Mouse (Mus musculus) liver, embryonic 13.5 days (tissue): ENCODE measurements around the gene Ankrd28. TPM values are rescaled to one million over a fixed set of nuclear protein-coding genes. Genes with fewer than 3 reads are reported as not detected.

Experiments used
- ATAC-seq: fragments of 200-750 bp; cut with Nextera tagmentation; 2 replicates; pipeline ENCODE4 v1.8.0; 2017; ENCODE audit warnings: low read depth, mild to moderate bottlenecking, moderate number of reproducible peaks, moderate library complexity
- DNase-seq: peaks from one replicate; pipeline ENCODE4 v3.0.0; 2022
- H3K27ac ChIP-seq: fragments of 300-500 bp; sonication (generic); 2 replicates; pipeline ENCODE4 v1.5.1; 2015; ENCODE audit warnings: moderate library complexity, mild to moderate bottlenecking, inconsistent platforms
- H3K27me3 ChIP-seq: fragments of 300-500 bp; sonication (generic); 2 replicates; pipeline ENCODE4 v1.6.1; 2015; ENCODE audit warnings: mild to moderate bottlenecking, inconsistent platforms
- H3K36me3 ChIP-seq: fragments of 300-500 bp; sonication (generic); 2 replicates; pipeline ENCODE4 v1.6.1; 2015; ENCODE audit warnings: mild to moderate bottlenecking, inconsistent platforms
- H3K4me1 ChIP-seq: fragments of 300-500 bp; sonication (generic); replicated peaks from 2 replicates; pipeline ENCODE4 v1.6.1; 2015; ENCODE audit warnings: inconsistent platforms
- H3K4me2 ChIP-seq: fragments of 300-500 bp; sonication (generic); 2 replicates; pipeline ENCODE4 v1.6.1; 2015; ENCODE audit warnings: inconsistent platforms, mild to moderate bottlenecking, moderate library complexity
- H3K4me3 ChIP-seq: fragments of 300-500 bp; sonication (generic); replicated peaks from 2 replicates; pipeline ENCODE4 v1.5.1; 2015; ENCODE audit warnings: mild to moderate bottlenecking, inconsistent platforms
- H3K9ac ChIP-seq: fragments of 300-500 bp; sonication (generic); 2 replicates; pipeline ENCODE4 v1.6.1; 2015; ENCODE audit warnings: mild to moderate bottlenecking, inconsistent platforms
- H3K9me3 ChIP-seq: fragments of 300-500 bp; sonication (generic); replicated peaks from 2 replicates; pipeline ENCODE4 v1.6.1; 2016; ENCODE audit warnings: inconsistent platforms
- WGBS: fragments of 180-500 bp; shearing (Covaris S2); methylation state at CpG from one replicate; pipeline ENCODE4 v1.1.7; 2015; ENCODE audit not compliant: insufficient replicate concordance; 5-methylcytosine and 5-hydroxymethylcytosine counted together
- polyA plus RNA-seq: library from polyadenylated mRNA; unstranded; fragments of >200 nt; fragmentation: Nextera tagmentation; extraction: Ambion mirVana; gene quantifications from 2 replicates; pipeline ENCODE4 v1.2.1, GENCODE M21; 2015

The Ankrd28 gene
- polyA plus RNA-seq, 1 experiment from 2014 or later = 3.0 TPM

DNA sequence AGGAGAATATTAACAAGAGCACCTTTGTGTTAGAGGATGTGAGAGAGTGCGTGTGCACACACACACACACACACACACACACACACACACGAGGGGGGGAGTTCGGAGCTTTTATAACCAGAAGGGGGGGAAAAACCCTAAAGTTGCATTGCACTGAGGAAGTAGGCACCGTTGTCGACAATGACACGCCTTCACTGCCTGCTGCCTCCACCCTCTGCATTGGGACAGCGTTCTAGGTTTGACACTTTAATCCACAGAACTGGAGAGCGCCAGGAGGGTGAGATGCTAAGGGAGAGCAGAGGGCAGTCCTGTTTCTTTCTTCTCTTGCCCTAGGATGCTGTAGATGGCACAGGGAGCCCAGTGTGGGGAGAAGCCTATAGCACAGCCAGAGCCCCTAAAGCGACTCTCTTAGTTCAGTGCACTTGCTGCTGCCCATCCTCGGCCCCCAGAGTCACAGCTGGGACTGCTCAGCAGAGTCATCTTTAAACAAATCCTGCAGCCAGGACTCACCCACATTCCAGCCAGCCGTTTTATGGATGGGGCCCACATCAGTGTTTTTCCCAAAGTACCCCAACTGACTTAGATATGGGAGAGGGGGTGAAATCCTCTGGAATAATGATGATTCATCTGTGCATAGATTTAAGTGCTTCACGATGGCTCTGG lies 165.4 kb downstream of the Ankrd28 start:
- H3K4me2 ChIP-seq = no peak overlapping the region
- no peaks in the 10 kb centered on the region for H3K27me3 ChIP-seq
- peaks cover 62% of the 10 kb centered on the region for H3K4me1 ChIP-seq
- DNase-seq (no peak), ATAC-seq (no peak)
- H3K9me3 ChIP-seq = no peaks in the 10 kb centered on the region
- WGBS = 49% methylated on average over 12 of the region's 12 CpGs
- H3K27ac ChIP-seq = no peak overlapping the region
- no peak overlapping the region for H3K4me3 ChIP-seq
- H3K9ac ChIP-seq = 0 out of 2 replicates have a peak overlapping the region, but pooled peaks have one; percentile 6
- peaks cover 12% of the 10 kb centered on the region for H3K36me3 ChIP-seq

DNA sequence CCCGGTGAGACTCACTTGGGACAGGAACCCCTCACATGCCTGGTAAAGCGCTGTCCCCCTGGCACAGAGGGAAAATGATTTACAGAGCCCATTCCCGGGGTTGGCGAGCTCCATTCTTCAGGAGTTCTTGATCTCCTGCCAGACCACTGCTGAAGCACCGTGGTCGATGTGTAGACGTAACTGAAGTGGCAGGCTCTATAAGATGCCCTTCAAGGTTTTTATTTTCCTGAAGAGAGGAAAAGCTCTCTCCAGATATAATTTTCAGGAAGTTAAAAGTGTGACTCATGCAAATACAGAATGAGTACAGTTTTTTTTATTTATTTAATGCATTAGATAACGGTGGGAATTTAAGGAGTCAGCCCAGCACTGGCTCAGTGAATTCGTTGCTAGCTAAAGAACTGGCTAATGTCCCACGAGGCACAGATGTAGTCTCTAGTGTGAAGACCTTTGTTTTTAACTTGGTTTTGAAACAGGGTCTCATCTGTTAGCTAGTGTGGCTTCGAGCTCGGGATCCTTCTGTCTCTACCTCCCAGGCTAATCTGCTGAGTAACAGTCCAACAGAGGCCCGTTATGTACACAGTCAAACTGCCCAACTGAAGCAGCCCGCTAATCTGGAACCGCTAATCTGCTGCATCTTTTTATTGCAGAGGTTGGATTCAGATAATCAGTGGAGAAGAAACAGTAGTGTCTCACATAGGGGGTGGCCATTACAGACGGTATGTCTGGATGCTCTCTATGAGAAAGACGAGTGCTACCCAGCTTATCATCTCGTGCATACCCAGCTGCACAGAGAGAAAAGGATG lies 166.2 kb downstream of the Ankrd28 start:
- WGBS = 47% methylated on average over 18 of the region's 18 CpGs
- Histone ChIP-seq H3K4me2 (no peak overlapping the region), H3K27ac (no peak overlapping the region), H3K4me3 (no peak overlapping the region), H3K9ac (no peak overlapping the region), H3K9me3 (no peaks in the 10 kb centered on the region), H3K36me3 (peaks cover 12% of the 10 kb centered on the region), H3K4me1 (peaks cover 60% of the 10 kb centered on the region), H3K27me3 (no peaks in the 10 kb centered on the region)
- ATAC-seq (0 out of 2 replicates have a peak, but pooled peaks have one; percentile 9), DNase-seq (no peak)

DNA sequence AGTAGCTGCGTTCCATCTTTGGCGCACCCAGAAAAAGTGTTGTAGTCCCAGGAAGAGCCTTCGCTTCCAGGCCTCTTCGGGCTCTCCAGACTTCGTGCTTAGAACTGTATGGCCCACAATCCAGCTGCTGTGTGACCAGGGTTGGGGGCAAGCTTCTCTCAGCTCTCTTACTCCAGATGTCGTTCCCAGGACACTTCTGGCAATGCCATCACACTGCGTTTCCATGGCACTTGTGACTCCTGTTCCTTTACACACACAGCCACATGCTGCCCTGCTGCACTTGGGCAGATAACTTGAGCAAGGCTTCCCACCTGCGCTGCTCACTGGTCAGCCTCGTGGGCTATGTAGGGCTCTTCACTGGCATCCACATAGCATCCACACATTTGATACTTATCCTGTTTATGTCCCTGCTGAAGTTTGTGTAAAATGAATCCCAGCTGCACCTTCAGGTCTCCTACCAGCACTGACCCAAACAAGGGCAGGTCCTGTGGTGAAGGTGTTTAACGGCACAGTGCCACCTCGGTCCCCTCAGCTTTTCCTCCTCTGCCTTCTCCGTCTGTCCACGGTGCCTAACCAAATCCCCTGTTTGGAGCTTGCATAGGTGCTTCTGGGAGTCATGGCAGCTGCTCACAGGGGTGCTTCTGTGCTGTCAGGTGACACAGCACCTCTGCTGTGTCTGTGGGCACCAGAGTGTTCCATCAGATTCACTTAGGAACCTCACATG lies 166.9 kb downstream of the Ankrd28 start:
- Histone ChIP-seq H3K27me3 (no peaks in the 10 kb centered on the region), H3K27ac (0 out of 2 replicates have a peak overlapping the region, but pooled peaks have one; percentile 73), H3K36me3 (peaks cover 12% of the 10 kb centered on the region), H3K4me3 (no peak overlapping the region), H3K9ac (no peak overlapping the region), H3K9me3 (no peaks in the 10 kb centered on the region), H3K4me1 (peaks cover 60% of the 10 kb centered on the region), H3K4me2 (no peak overlapping the region)
- 80% methylated on average over 13 of the region's 13 CpGs for WGBS
- no peak for ATAC-seq
- no peak for DNase-seq

DNA sequence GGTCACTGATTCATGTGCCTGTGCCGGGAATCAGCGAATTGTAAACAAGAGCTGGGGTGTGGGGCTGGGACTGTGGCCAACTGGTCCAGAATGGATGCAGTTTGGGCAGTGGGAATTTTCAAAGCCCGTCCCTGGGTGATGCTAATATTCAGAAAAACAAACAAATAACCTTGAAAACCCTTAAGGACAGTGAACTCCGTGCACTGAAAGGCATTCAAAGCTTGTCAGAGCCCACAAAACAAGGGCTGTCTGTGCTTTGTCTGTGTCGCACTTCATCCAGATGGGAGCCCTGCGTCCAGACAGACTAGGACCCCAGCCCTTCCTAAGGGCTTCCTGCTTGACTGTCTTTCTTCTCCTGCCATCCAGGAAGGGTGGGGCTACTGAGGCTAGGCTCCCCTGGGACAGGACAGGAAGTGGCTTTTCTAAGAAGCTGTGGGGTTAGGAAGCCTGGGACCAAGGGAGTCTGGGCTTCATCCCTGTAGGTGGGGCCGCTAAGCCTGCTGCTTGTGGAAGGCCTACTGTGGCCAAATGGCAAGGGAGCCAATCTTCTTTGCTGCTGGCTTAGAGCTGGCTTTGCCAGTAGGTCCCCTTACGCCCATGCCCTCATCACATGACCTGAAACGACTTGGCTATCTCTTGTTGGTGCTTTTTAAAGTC lies 167.8 kb downstream of the Ankrd28 start:
- Histone ChIP-seq H3K27ac (peak overlapping the region; percentile 73), H3K36me3 (peaks cover 10% of the 10 kb centered on the region), H3K9me3 (no peaks in the 10 kb centered on the region), H3K27me3 (no peaks in the 10 kb centered on the region), H3K4me2 (peak overlapping the region; percentile 76), H3K9ac (no peak overlapping the region), H3K4me1 (peaks cover 55% of the 10 kb centered on the region), H3K4me3 (peak overlapping the region; percentile 56; the same call in 1 of the 2 replicates)
- DNase-seq (no peak), ATAC-seq (peak; percentile 38)
- 36% methylated on average over 9 of the region's 9 CpGs for WGBS

DNA sequence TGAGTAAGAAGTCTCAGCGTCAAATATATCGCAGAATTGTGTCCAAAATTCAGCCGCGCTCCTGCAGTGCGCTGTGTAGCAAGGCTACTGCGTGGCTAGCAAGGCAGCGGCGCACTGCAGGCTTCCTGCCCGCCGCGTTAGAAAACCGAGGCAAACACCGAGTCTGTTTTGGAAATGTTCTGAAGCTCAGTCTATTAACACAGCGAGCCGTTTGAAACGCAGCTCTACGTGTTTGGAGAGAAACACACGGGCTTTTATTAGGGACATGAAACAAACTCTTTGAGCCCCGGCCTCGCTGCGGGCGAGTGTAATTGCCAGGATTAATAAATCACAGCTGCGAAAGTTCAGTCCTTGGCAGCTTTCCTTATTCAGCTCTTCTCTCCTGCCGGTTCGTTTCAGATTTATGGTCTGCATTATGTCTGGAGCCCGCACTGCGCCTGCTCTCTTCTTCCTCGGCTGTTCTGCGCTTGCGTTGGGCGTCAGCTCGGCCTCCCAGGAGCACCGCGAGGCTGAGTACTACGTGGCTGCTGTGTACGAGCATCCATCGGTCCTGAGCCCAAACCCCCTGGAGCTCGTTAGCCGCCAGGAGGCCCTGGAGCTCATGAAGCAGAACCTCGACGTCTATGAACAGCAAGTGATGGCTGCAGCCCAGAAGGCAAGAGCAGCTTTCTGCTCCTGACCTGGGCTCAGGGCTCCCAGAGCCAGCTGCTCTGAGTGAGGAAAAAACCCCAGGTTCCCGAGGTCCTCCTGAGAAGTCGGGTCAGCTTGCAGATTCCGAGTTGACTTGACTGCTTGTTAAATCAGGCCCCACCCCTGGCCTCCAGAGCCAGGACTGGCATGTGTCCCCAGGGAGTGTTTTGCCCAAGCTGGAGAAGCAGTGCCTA lies 168.5 kb downstream of the Ankrd28 start:
- ATAC-seq = peak; percentile 56
- peaks cover 58% of the 10 kb centered on the region for H3K4me1 ChIP-seq
- DNase-seq = peak; percentile 27
- H3K9me3 ChIP-seq = no peaks in the 10 kb centered on the region
- peak overlapping the region; percentile 76 for H3K4me2 ChIP-seq
- peak overlapping the region; percentile 51 for H3K9ac ChIP-seq
- peak overlapping the region; percentile 56 for H3K4me3 ChIP-seq
- no peaks in the 10 kb centered on the region for H3K27me3 ChIP-seq
- WGBS = 9% methylated on average over 44 of the region's 44 CpGs
- H3K27ac ChIP-seq = peak overlapping the region; percentile 73
- H3K36me3 ChIP-seq = peaks cover 2% of the 10 kb centered on the region

DNA sequence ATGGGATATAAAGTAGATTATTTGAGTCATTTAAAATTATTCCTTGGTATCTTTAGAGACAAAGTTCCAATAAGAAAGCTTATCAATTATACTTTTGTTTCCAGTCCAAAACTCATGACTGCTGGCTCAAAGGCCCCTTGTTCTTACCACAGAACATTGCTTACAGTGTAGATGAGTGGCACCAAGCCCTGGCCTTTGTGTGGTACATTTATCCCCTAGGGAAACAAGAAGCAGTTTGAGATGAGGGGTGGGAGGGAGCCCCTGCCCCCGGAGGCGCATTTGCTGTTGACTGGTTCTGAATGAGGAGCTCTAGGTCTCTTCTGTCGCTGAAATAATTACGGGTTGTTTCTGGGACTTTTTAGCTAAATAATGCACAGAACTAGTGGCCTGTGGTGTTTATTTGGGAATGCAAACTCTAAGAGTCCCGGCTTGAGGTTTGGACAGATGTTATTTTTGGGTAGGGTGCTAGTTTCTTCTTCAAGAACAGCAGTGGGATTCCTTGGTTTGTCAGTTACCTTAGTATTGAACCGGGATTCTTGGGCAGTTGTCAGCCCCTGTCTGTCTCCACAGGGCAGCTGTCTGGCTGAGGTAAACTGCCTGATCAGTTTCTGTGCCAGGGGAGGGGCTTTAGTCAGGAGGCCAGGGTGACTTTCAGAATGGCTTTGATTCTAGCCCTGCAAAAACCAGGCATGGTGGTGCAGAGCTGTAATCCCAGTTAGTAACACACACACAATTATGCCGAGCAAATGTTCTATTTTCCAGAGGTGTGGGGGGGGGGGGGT lies 169.9 kb downstream of the Ankrd28 start:
- Histone ChIP-seq H3K36me3 (no peaks in the 10 kb centered on the region), H3K27ac (no peak overlapping the region), H3K9me3 (no peaks in the 10 kb centered on the region), H3K27me3 (no peaks in the 10 kb centered on the region), H3K4me1 (peaks cover 64% of the 10 kb centered on the region), H3K4me2 (no peak overlapping the region), H3K9ac (no peak overlapping the region), H3K4me3 (no peak overlapping the region)
- no peak for ATAC-seq
- 74% methylated on average over 7 of the region's 7 CpGs for WGBS
- DNase-seq = no peak

DNA sequence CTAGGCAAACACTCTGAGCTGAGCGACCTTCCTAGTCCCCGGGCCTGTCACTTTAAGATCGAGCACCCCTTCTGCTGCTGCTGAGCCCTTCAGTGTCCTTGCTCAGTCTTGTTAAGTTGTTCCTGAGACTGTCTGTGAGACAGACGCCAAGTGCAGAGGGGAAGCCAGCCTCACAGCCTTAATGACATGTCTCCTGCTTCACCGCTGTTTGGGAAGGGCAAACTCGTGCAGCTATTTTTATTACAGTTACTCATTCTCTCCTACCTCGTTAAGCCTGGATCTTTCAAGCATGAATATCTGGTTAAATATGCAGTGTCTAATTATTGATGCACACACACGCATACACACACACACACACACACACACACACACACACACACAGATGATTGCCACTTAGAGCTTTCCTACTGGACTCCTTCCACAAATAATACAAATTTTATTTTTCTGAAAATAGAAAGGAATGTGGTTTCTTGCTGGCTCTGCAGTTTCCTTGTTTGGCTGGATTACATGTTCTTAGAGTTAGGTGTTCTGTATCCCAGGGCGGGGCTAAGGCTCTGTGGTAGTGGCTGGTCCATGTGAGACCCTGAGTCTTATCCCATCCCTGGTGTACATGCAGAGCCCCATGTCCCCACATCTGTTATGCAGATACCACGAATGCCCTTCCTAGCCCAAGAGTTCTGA lies 170.8 kb downstream of the Ankrd28 start:
- Histone ChIP-seq H3K4me2 (no peak overlapping the region), H3K4me1 (peaks cover 58% of the 10 kb centered on the region), H3K9ac (no peak overlapping the region), H3K36me3 (no peaks in the 10 kb centered on the region), H3K27me3 (no peaks in the 10 kb centered on the region), H3K4me3 (no peak overlapping the region), H3K9me3 (no peaks in the 10 kb centered on the region), H3K27ac (no peak overlapping the region)
- WGBS = 55% methylated on average over 10 of the region's 10 CpGs
- DNase-seq = no peak
- no peak for ATAC-seq

DNA sequence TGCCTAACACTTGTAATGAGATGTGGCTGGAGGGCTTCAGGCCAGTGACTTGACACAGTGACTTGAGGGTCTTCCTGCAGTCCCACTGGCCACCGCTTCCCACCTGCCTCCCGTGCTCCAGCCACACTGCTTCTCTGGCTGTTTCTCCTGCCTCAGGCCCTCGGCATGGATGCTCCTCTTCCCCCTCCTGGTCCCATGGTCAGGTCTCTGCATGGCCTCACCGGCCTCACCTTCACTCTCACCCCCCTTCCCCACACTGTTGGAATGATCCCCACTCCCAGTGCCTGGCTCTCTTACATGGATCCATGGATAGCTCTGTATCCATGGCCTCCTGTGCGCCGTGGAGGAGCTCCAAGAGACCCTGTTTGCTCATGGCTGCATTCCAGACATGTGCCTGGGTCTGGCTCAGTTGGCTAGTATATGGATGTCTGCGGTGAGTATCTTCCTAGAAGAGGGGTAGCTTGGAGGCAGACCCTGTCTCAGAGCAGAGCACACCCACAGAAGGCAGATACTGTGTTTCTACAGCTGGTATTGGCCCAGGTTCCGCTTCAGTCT lies 172.2 kb downstream of the Ankrd28 start:
- WGBS = 82% methylated on average over 8 of the region's 8 CpGs
- H3K27ac ChIP-seq = no peak overlapping the region

DNA sequence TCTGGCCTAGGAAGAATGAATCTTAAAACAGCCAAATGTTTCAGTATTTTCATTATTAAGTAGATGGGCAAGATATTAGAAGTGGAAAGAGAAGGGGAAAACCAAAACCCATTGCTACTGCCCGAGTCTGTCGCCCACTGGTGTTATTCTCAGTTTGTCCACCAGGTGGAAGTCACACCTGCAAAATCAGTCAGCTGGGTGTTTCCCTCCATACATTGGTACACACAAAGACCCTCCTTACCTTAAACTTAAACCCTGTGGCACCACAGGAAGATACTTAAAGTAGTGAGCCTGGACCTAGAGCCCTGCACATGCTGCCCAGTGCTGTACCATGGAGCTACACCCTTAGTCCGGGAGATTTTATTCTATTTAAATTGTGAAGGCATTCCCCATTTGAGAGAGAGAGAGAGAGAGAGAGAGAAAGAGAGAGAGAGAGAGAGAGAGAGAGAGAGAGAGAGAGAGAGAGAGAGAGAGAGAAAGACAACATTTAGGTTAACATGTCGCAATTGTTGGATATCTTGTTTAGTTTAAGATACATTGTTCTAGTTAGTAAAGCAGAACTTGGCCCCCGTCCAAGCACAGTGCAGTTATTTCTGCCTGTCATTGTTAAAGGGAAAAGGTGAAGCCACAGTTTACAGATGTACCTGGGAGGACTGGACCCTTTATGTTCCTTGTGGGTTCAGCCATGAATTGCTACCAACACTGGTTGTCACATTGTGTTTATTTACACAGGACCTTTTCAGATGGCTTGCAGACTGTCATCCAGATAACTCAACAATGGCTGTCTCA lies 173.4 kb downstream of the Ankrd28 start:
- DNase-seq = no peak
- Histone ChIP-seq H3K4me1 (peaks cover 58% of the 10 kb centered on the region), H3K9me3 (no peaks in the 10 kb centered on the region), H3K4me2 (no peak overlapping the region), H3K27me3 (no peaks in the 10 kb centered on the region), H3K9ac (no peak overlapping the region), H3K36me3 (peaks cover 2% of the 10 kb centered on the region; the same call in 1 of the 2 replicates), H3K4me3 (no peak overlapping the region), H3K27ac (no peak overlapping the region)
- 29% methylated on average over 5 of the region's 5 CpGs for WGBS
- ATAC-seq = no peak

More for the DNA sequence above, 172.2 kb downstream of the Ankrd28 start:
- no peak for ATAC-seq
- H3K36me3 ChIP-seq = no peaks in the 10 kb centered on the region
- H3K4me1 ChIP-seq = peaks cover 58% of the 10 kb centered on the region
- H3K27me3 ChIP-seq = no peaks in the 10 kb centered on the region
- no peak overlapping the region for H3K9ac ChIP-seq
- no peak overlapping the region for H3K4me3 ChIP-seq
- H3K9me3 ChIP-seq = no peaks in the 10 kb centered on the region
- no peak overlapping the region for H3K4me2 ChIP-seq
- DNase-seq = no peak
